Mouse (Mus musculus): ENCODE measurements at regions not wholly inside any gene's neighbourhood (a gene's known extent, or its start where the extent isn't known, plus 50 kb on each side); places are given as distances from the start of the nearest gene placed in this dataset.
"Not testable (repeated sequence)": the region's sequence is repeated elsewhere in the genome, so short reads cannot be mapped to it uniquely, and the experiment has no call there.

- not testable (repeated sequence) for TF ChIP-seq CTCF (IDR thresholded peaks at IDR 0.05; ENCODE audit: extremely low read depth, insufficient read length, insufficient replicate concordance, low read depth, low read length); POLR2A (IDR thresholded peaks at IDR 0.05; ENCODE audit: low read depth, low read length)
Measured at GRCm38 (mm10) chr8:20557609-20558008, 57.1 kb upstream of the Gm21119 start.
